Mouse (Mus musculus) liver, embryonic 14.5 days (tissue): ENCODE measurements around the gene Gba. TPM values are rescaled to one million over a fixed set of nuclear protein-coding genes. Genes with fewer than 3 reads are reported as not detected.

Experiments
- ATAC-seq: fragments of 200-750 bp; cut with Nextera tagmentation; 2 replicates; pipeline ENCODE4 v1.8.0; 2017; ENCODE audit warnings: moderate number of reproducible peaks, mild to moderate bottlenecking, moderate library complexity; ENCODE audit not compliant: insufficient read depth
- DNase-seq, 3 experiments: peaks; one replicate each; pipeline ENCODE4 v3.0.0-alpha.2; 2012 to 2013; ENCODE audit warnings: low read depth in 3 of 3, low spot score in 3 of 3
- H3K27ac ChIP-seq: fragments of 300-500 bp; sonication (generic); 2 replicates; pipeline ENCODE4 v1.5.1; 2014; ENCODE audit warnings: moderate library complexity, mild to moderate bottlenecking, control low read depth, inconsistent platforms
- H3K27me3 ChIP-seq: fragments of 300-500 bp; sonication (generic); 2 replicates; pipeline ENCODE4 v1.6.1; 2014; ENCODE audit warnings: mild to moderate bottlenecking, low read length, moderate library complexity; ENCODE audit not compliant: control insufficient read depth, insufficient read depth
- H3K36me3 ChIP-seq: fragments of 300-500 bp; sonication (generic); replicated peaks from 2 replicates; pipeline ENCODE4 v1.6.1; 2014; ENCODE audit warnings: low read depth; ENCODE audit not compliant: control insufficient read depth, insufficient read depth
- H3K4me1 ChIP-seq, 2 experiments: fragments of 200-500 bp in 1 of 2; fragments of 300-500 bp in 1 of 2; sonication (generic) in 1 of 2; replicated peaks; 2 replicates each; pipeline ENCODE4 v1.6.1; 2012 to 2014; ENCODE audit warnings: antibody characterized with exemption in 1 of 2, inconsistent platforms in 1 of 2, low read length in 1 of 2; ENCODE audit not compliant: control insufficient read depth in 2 of 2, insufficient read depth in 2 of 2
- H3K4me2 ChIP-seq: fragments of 300-500 bp; sonication (generic); 2 replicates; pipeline ENCODE4 v1.6.1; 2014; ENCODE audit warnings: low read depth, mild to moderate bottlenecking, control low read depth, moderate library complexity
- H3K4me3 ChIP-seq, 2 experiments: fragments of 200-500 bp in 1 of 2; fragments of 300-500 bp in 1 of 2; sonication (generic) in 1 of 2; 2 replicates each; pipeline ENCODE4 v1.5.1; 2012 to 2014; ENCODE audit warnings: low read depth in 2 of 2, low read length in 2 of 2, mild to moderate bottlenecking in 2 of 2, control low read depth in 1 of 2, inconsistent platforms in 1 of 2, moderate library complexity in 1 of 2; ENCODE audit not compliant: insufficient read depth in 1 of 2
- H3K9ac ChIP-seq: fragments of 300-500 bp; sonication (generic); replicated peaks from 2 replicates; pipeline ENCODE4 v1.6.1; 2014; ENCODE audit warnings: mild to moderate bottlenecking, control low read depth, moderate library complexity
- H3K9me3 ChIP-seq: fragments of 300-500 bp; sonication (generic); 2 replicates; pipeline ENCODE4 v1.6.1; 2016; ENCODE audit warnings: low read length, mixed read lengths; ENCODE audit not compliant: control insufficient read depth
- CTCF ChIP-seq: IDR thresholded peaks from 2 replicates; pipeline ENCODE4 v1.5.1; 2016; ENCODE audit warnings: antibody characterized with exemption, low read depth, control low read depth
- EP300 ChIP-seq: IDR thresholded peaks from 2 replicates; pipeline ENCODE4 v1.6.1; 2016; ENCODE audit warnings: antibody characterized with exemption, low read depth
- WGBS: fragments of 180-500 bp; shearing (Covaris S2); extraction: QIAGEN DNeasy Blood & Tissue Kit; methylation state at CpG from one replicate; pipeline ENCODE4 v1.1.7; 2014; ENCODE audit not compliant: insufficient replicate concordance; 5-methylcytosine and 5-hydroxymethylcytosine counted together
- polyA plus RNA-seq, 2 experiments: library from polyadenylated mRNA; depleted of rRNA in 1 of 2; stranded (reverse) in 1 of 2; unstranded in 1 of 2; fragments of >200 nt; fragmentation: Nextera tagmentation in 1 of 2; extraction: Ambion mirVana in 1 of 2; gene quantifications; 2 replicates each; pipeline versions ENCODE4 v1.2.1 to v1.2.3; 2012 to 2014

Gba gene
- polyA plus RNA-seq, 2 experiments = 16.5 to 21.2 TPM

- H3K36me3 ChIP-seq = no peaks in the 10 kb centered on the region
- H3K9ac ChIP-seq = no peak overlapping the region
- no peak overlapping the region for H3K27ac ChIP-seq
- H3K9me3 ChIP-seq = no peaks in the 10 kb centered on the region
- 0 out of 4 replicates have a peak, but pooled peaks cover 0 to 2% of the 10 kb centered on the region in 2 experiments for H3K4me1 ChIP-seq
- H3K27me3 ChIP-seq = no peaks in the 10 kb centered on the region
- H3K4me2 ChIP-seq = no peak overlapping the region
- TF ChIP-seq CTCF (no peak), EP300 (no peak)
- WGBS = 56% methylated on average over 18 of the region's 18 CpGs
- ATAC-seq (no peak), DNase-seq (no peak)
- no peak overlapping the region for H3K4me3 ChIP-seq
These were observed 14.8 kb upstream of the Gba start for GRCm38 (mm10) chr3:89187690-89188477.

GRCm38 (mm10) chr3:89188478-89188875 is 14.3 kb upstream of the Gba start:
- 72% methylated on average over 12 of the region's 12 CpGs for WGBS
- no peak for ATAC-seq
- Histone ChIP-seq H3K4me1 (0 out of 4 replicates have a peak, but pooled peaks cover 0 to 2% of the 10 kb centered on the region in 2 experiments), H3K27ac (no peak overlapping the region), H3K36me3 (no peaks in the 10 kb centered on the region), H3K9ac (no peak overlapping the region), H3K9me3 (no peaks in the 10 kb centered on the region), H3K4me3 (no peak overlapping the region), H3K27me3 (no peaks in the 10 kb centered on the region), H3K4me2 (no peak overlapping the region)
- TF ChIP-seq EP300 = no peak
- TF ChIP-seq CTCF = no peak
- no peak for DNase-seq

- H3K9ac ChIP-seq = no peak overlapping the region
- ATAC-seq (no peak), DNase-seq (no peak)
- 14% methylated on average over 8 of the region's 8 CpGs for WGBS
- H3K27ac ChIP-seq = no peak overlapping the region
- peaks cover 0 to 2% of the 10 kb centered on the region in 2 experiments; a peak in 2 of 4 replicates for H3K4me1 ChIP-seq
- TF ChIP-seq CTCF (no peak), EP300 (no peak)
- no peaks in the 10 kb centered on the region for H3K9me3 ChIP-seq
- H3K36me3 ChIP-seq = no peaks in the 10 kb centered on the region
- H3K4me3 ChIP-seq = no peak overlapping the region
- H3K27me3 ChIP-seq = no peaks in the 10 kb centered on the region
- no peak overlapping the region for H3K4me2 ChIP-seq
These were observed 12.3 kb upstream of the Gba start for GRCm38 (mm10) chr3:89190436-89190835.

GRCm38 (mm10) chr3:89193351-89193750 is 9.4 kb upstream of the Gba start:
- DNase-seq = no peak
- ATAC-seq = no peak
- H3K4me3 ChIP-seq = no peak overlapping the region
- 21% methylated on average over 1 of the region's 1 CpGs for WGBS
- no peaks in the 10 kb centered on the region for H3K9me3 ChIP-seq
- H3K27me3 ChIP-seq = no peaks in the 10 kb centered on the region
- no peak overlapping the region for H3K4me2 ChIP-seq
- H3K27ac ChIP-seq = no peak overlapping the region
- H3K36me3 ChIP-seq = no peaks in the 10 kb centered on the region
- H3K9ac ChIP-seq = no peak overlapping the region
- TF ChIP-seq CTCF (peak; percentile 17; the same call in 1 of the 2 replicates), EP300 (no peak)
- peaks cover 6 to 13% of the 10 kb centered on the region in 2 experiments for H3K4me1 ChIP-seq

- no peak overlapping the region for H3K27ac ChIP-seq
- H3K4me3 ChIP-seq = no peak overlapping the region
- TF ChIP-seq EP300 (no peak), CTCF (peak; percentile 43)
- DNase-seq (no peak), ATAC-seq (no peak)
- no peak overlapping the region for H3K4me2 ChIP-seq
- no peaks in the 10 kb centered on the region for H3K27me3 ChIP-seq
- H3K4me1 ChIP-seq = peaks cover 6 to 13% of the 10 kb centered on the region in 2 experiments
- H3K9ac ChIP-seq = no peak overlapping the region
- 62% methylated on average over 2 of the region's 2 CpGs for WGBS
- no peaks in the 10 kb centered on the region for H3K36me3 ChIP-seq
- no peaks in the 10 kb centered on the region for H3K9me3 ChIP-seq
These were observed 8.9 kb upstream of the Gba start for GRCm38 (mm10) chr3:89193853-89194252.
